Mouse (Mus musculus) ES-Bruce4 (cell line): ENCODE measurements at regions not wholly inside any gene's neighbourhood (a gene's known extent, or its start where the extent isn't known, plus 50 kb on each side); places are given as distances from the start of the nearest gene placed in this dataset.

Experiments
- CTCF ChIP-seq: IDR thresholded peaks from one replicate; pipeline ENCODE4 v1.8.1; 2011; ENCODE audit warnings: low read depth, low read length
- POLR2A ChIP-seq: IDR thresholded peaks from one replicate; pipeline ENCODE4 v1.8.1; 2011; ENCODE audit warnings: low read length; ENCODE audit not compliant: insufficient read depth

- no peak for TF ChIP-seq CTCF
- no peak for TF ChIP-seq POLR2A
These were observed 157.4 kb upstream of the Fbxo11 start for GRCm38 (mm10) chr17:88222379-88222955.
